Comparison of ENCODE assay signal across 21 mouse cellular contexts in the genomic region with DNA sequence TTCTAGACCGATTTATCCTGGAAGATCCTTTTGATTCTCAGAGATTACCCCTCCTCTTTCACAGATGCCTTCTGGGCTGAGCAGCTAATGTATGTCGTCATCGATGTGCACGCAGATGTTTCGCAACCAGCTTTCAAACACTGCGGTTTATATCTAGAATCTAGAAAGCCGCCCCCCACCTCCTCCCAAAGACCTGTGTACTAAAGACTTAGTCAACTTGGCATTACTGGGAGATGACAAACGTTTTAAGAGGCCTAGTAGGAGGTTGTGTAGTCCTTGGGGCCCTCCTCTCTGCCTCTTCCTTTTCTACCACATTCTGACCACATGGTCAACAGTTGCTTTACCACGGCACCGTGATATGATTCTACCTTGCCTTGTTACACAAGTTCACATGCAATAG. TPM values are rescaled to one million over a fixed set of nuclear protein-coding genes. Genes with fewer than 3 reads are reported as not detected.
DNase-seq lines count a peak whose midpoint lies in the region; ATAC-seq and TF ChIP-seq lines count a peak whose summit lies in the region.
"Had no signal": no experiment of that assay in that cellular context is flagged by ENCODE, and none has a peak within 500 bp of the region (broad histone marks: within the 10 kb centered on the region; RNA-seq: fewer than 3 reads in every experiment).

No protein-coding gene starts in this region.

- H3K4me1 ChIP-seq in lung, postnatal 0 days (ENCODE audit: insufficient read depth, low read depth, low read length) = no peaks in the 10 kb centered on the region
- H3K4me1 ChIP-seq: megakaryocyte, embryonic 14.5 days; stomach, embryonic 15.5 days had no signal

- intact Hi-C loops in left cerebral cortex, postnatal 36 days (cut with DNase I) = loop anchor here (2.0 to 10.0 kb wide), 2 partner anchors 264 to 470 kb away; no protein-coding TSS in a partner anchor

- 51% methylated on average over 10 of the region's 10 CpGs for WGBS in lung, postnatal 0 days

- no peaks in the 10 kb centered on the region for H3K9me3 ChIP-seq in lung, postnatal 0 days (ENCODE audit: low read length)
- H3K9me3 ChIP-seq: heart, embryonic 10.5 days; liver, embryonic 13.5 days; megakaryocyte, embryonic 14.5 days; neural tube, embryonic 12.5 days; stomach, embryonic 15.5 days had no signal

- no peak for ATAC-seq in lung, postnatal 0 days
- ATAC-seq in CD4-positive, CD25-positive, alpha-beta regulatory T cell, adult 4 months = peak; percentile 18
- ATAC-seq in megakaryocyte progenitor cell, adult 5-6 weeks (replicated peaks; ENCODE audit: poor library complexity) = peak; percentile 73
- ATAC-seq: intestine, postnatal 0 days had no signal

- no peak overlapping the region for H3K4me3 ChIP-seq in lung, postnatal 0 days (ENCODE audit: low read depth, low read length)
- H3K4me3 ChIP-seq: heart, embryonic 10.5 days; liver, embryonic 13.5 days; megakaryocyte, embryonic 14.5 days; neural tube, embryonic 12.5 days; stomach, embryonic 15.5 days had no signal

- no peak for TF ChIP-seq CTCF in lung, postnatal 0 days (IDR thresholded peaks at IDR 0.05)

- H3K27me3 ChIP-seq in lung, postnatal 0 days (replicated peaks; ENCODE audit: insufficient read depth, low read length) = no peaks in the 10 kb centered on the region
- H3K27me3 ChIP-seq: liver, embryonic 13.5 days; neural tube, embryonic 12.5 days; stomach, embryonic 15.5 days had no signal

- DNase-seq in lung, postnatal 0 days (ENCODE audit: low spot score) = peak; percentile 53
- DNase-seq in lung, postnatal 25 days (ENCODE audit: low spot score) = no peak
- DNase-seq in CD4-positive helper T cell, adult 2 months (ENCODE audit: low read depth, low spot score) = peak; percentile 35
- DNase-seq in spleen, postnatal 14 days (ENCODE audit: low spot score in 2 of 2) = no peak
- DNase-seq in left cerebral cortex, postnatal 36 days (ENCODE audit: low spot score in 2 of 2) = no peak
- DNase-seq: adrenal gland, adult 8-10 months; cerebellum, adult 11-12 months; cerebellum, postnatal 36 days; gastrocnemius, postnatal 14 days; heart, postnatal 14 days; left cerebral cortex, postnatal 4 days; liver, embryonic 13.5 days had no signal

- no peak overlapping the region for H3K9ac ChIP-seq in lung, postnatal 0 days (replicated peaks; ENCODE audit: low read depth)
- H3K9ac ChIP-seq: hindbrain, embryonic 14.5 days; liver, embryonic 13.5 days; neural tube, embryonic 12.5 days; stomach, embryonic 15.5 days had no signal

- no peak overlapping the region for H3K4me2 ChIP-seq in lung, postnatal 0 days (replicated peaks; ENCODE audit: low read depth, low read length)
- H3K4me2 ChIP-seq: hindbrain, embryonic 14.5 days; liver, embryonic 13.5 days; neural tube, embryonic 12.5 days; stomach, embryonic 15.5 days had no signal

- TF ChIP-seq EP300 in lung, postnatal 0 days (IDR thresholded peaks at IDR 0.05) = no peak

- no peaks in the 10 kb centered on the region for H3K36me3 ChIP-seq in lung, postnatal 0 days (ENCODE audit: insufficient read depth, low read length)
- H3K36me3 ChIP-seq: heart, embryonic 10.5 days; liver, embryonic 13.5 days; neural tube, embryonic 12.5 days; stomach, embryonic 15.5 days had no signal

- H3K27ac ChIP-seq in lung, postnatal 0 days (ENCODE audit: low read length) = no peak overlapping the region
- H3K27ac ChIP-seq: heart, embryonic 10.5 days; hindbrain, embryonic 14.5 days; kidney, postnatal 0 days; liver, embryonic 13.5 days; neural tube, embryonic 12.5 days; stomach, embryonic 15.5 days had no signal

RNA-seq across cellular contexts. Expression of a gene that starts 29.8 kb away (rescaled TPM):
- polyA plus RNA-seq in lung, postnatal 0 days (2015; fragmentation: Nextera tagmentation; extraction: Ambion mirVana) = 0.23 TPM in 1 of 2 replicates, not detected in the other
- polyA plus RNA-seq in CD4-positive, CD25-positive, alpha-beta regulatory T cell, adult 4 months (2017; shearing (Covaris generic)) = 10 to 100 TPM; 12.1 to 14.6 TPM
- not detected in 2 replicates for total RNA-seq in megakaryocyte progenitor cell, adult 5-6 weeks (2015)
- not detected in 2 replicates for total RNA-seq in megakaryocyte progenitor cell, adult 5-6 weeks (2017)
- 1 to 10 TPM; 3.5 to 4.8 TPM for total RNA-seq in left cerebral cortex, postnatal 36 days (2021)
- polyA plus RNA-seq: heart, embryonic 10.5 days had no signal

Comparison
In these comparisons a context has a peak if more than half of its experiments do, and no peak if none do; other contexts are left out.
1. DNase-seq: peak in lung, postnatal 0 days (single experiment) and CD4-positive helper T cell, adult 2 months (single experiment); none in lung, postnatal 25 days (single experiment), spleen, postnatal 14 days (0 of 2) and left cerebral cortex, postnatal 36 days (0 of 2).
2. RNA of a gene that starts 29.8 kb away (total RNA-seq): 3.5 to 4.8 TPM in left cerebral cortex, postnatal 36 days; not detected in megakaryocyte progenitor cell, adult 5-6 weeks; every median in the first group is over 4 times any median in the second.